In genomic region chr2:106081951-106082350, GRCm38 (mm10) we compare ENCODE assay signal across 8 mouse cellular contexts.
DNase-seq lines count a peak whose midpoint lies in the region; ATAC-seq and TF ChIP-seq lines count a peak whose summit lies in the region.

No protein-coding gene starts in this region.

- ATAC-seq in CD4-positive, CD25-positive, alpha-beta regulatory T cell, adult 4 months: no peak

- TF ChIP-seq CTCF in layer of hippocampus, adult 2 months (conservative IDR thresholded peaks at IDR 0.05): peak; percentile 98

- no peak overlapping the region for H3K4me3 ChIP-seq in layer of hippocampus, adult 2 months

- no peak overlapping the region for H3K27ac ChIP-seq in layer of hippocampus, adult 2 months

- DNase-seq in CD4-positive, CD25-positive, alpha-beta regulatory T cell, adult 2 months (ENCODE audit: low read depth, low spot score): peak; percentile 60
- DNase-seq in Muller cell, postnatal 12 days (ENCODE audit: inconsistent ontology term): peak; percentile 77
- peak; percentile 78 for DNase-seq in cerebellum, adult 9-10 months
- DNase-seq in frontal cortex, postnatal 25 days (ENCODE audit: low spot score in 2 of 2): peak; percentile 68 to 73
- peak; percentile 51 to 86 for DNase-seq in layer of hippocampus, adult 2 months (ENCODE audit: low spot score in 2 of 2)
- DNase-seq in lung, postnatal 10 days: peak; percentile 67
- DNase-seq in spleen, adult 18-20 months: peak; percentile 5 to 32

Comparison
In these comparisons a context has a peak if more than half of its experiments do, and no peak if none do; other contexts are left out.
1. DNase-seq: peak in every context shown above with its lines; median percentile 78 in cerebellum, adult 9-10 months; 77 in Muller cell, postnatal 12 days; 70 in frontal cortex, postnatal 25 days; 68 in layer of hippocampus, adult 2 months; 67 in lung, postnatal 10 days; 60 in CD4-positive, CD25-positive, alpha-beta regulatory T cell, adult 2 months; 18 in spleen, adult 18-20 months.